Mouse (Mus musculus): ENCODE measurements around the gene Zfp428. TPM values are rescaled to one million over a fixed set of nuclear protein-coding genes. Genes with fewer than 3 reads are reported as not detected.

Zfp428 gene
- total and polyA plus RNA-seq, 3 experiments: 11.1 to 20.4 (median 15.1) TPM

DNA sequence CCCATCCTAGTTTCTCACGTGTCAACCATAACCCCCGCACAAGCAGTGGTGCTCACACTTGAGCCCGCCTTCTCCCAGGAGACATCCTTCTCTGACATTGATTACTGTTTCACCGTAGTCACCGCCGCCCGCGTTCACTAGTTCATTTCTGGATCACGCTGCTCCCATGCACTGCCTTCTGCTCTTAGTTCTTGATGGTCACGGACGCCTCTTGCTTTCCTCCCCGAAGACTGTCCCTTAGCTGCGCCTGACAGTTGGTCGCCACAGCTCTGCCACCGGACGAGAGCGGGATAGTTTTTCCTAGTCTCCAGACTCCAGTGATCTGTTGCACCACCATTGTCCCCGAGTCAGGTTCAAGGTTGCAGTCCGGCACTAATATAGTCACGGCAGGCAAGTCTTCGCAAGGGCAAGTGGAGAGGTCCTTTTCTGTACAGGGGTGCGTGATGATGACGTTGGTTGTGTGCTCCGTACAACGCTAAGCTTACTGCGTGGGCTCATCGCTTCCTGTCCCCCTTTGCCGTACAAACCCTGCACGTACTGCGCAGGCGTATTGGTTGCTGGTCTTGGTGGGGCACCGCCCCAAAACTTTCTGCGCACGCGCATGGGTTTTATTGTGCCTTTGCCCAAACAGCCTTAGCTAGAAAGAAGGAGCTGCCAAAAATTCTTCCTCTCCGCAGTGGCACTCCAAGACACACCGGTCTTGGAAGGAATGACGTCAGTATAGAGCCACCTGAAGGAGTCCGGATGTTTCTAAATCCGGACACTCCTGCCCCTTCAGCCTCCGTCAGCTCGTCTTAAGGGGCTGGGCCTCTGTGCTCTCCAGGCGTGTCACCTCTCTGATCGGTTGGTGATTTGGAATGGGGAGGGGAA, 23.5 kb downstream of the Zfp428 start, which contains the start of gene Irgq (continued):
- TF ChIP-seq GABPA (IDR thresholded peaks at IDR 0.05; ENCODE audit: insufficient replicate concordance, low read depth, low read length) (peak; percentile 28; the same call in 1 of the 2 replicates), JUN (IDR thresholded peaks at IDR 0.05; ENCODE audit: insufficient read depth, low read depth, low read length) (no peak), CHD1 (IDR thresholded peaks at IDR 0.05; ENCODE audit: low read depth, low read length) (no peak), MXI1 (IDR thresholded peaks at IDR 0.05; ENCODE audit: low read depth, low read length) (peak; percentile 86), MYC (IDR thresholded peaks at IDR 0.05; ENCODE audit: low read depth, low read length) (peak; percentile 51; the same call in 1 of the 2 replicates), MAZ (IDR thresholded peaks at IDR 0.05; ENCODE audit: low read depth, low read length) (0 out of 2 replicates have a peak, but pooled peaks have one; percentile 34), ZNF384 (IDR thresholded peaks at IDR 0.05; ENCODE audit: low read depth, low read length) (no peak), UBTF (IDR thresholded peaks at IDR 0.05; ENCODE audit: low read depth, low read length) (no peak), SIN3A (IDR thresholded peaks at IDR 0.05; ENCODE audit: low read length) (peak; percentile 89), MAX (IDR thresholded peaks at IDR 0.05; ENCODE audit: low read length) (peak; percentile 100), EP300 (IDR thresholded peaks at IDR 0.05; ENCODE audit: low read length) (no peak), ZMIZ1 (IDR thresholded peaks at IDR 0.05; ENCODE audit: low read depth, low read length) (no peak), KAT2A (IDR thresholded peaks at IDR 0.05; ENCODE audit: insufficient replicate concordance, low read length) (peak; percentile 87; the same call in 1 of the 2 replicates)

DNA sequence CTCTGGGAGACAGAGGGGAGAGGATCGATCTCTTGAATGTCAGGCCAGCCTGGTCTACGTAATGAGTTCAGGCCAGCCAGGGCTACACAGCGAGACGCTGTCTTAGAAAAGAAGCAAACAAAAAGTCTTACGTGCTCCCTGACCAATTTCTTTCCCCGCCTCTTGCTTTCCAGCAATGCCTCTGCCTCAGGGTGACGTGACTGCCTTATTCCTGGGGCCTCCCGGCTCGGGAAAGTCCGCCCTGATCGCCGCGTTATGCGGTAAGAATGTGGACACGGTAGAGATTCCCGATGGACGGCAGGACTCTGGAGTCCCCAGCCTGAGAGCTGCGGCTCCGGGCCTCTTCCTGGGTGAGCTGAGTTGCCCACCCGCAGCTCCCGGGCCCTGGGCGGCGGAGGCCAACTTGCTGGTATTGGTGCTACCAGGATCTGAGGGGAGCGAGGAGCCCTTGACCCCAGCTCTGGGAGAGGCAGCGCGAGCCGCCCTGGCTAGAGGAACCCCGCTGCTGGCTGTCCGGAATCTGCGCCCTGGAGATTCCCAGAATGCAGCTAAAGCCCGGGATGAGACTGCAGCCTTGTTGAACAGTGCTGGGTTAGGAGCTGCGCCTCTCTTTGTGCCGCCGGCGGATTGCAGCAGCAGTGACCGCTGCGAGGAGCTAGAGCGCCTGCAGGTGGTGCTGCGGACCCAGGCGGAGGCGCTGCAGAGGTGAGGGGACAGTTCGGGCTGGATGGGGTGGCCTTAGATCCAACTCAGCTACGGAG, 24.6 kb downstream of the Zfp428 start:
- H3K4me3 ChIP-seq (replicated peaks in 1 of 3; ENCODE audit: low read depth in 2 of 3, low read length in 2 of 3, poor library complexity in 1 of 3): peak overlapping the region; percentile 64 to 96 (median 75)
- peaks cover 4% of the 10 kb centered on the region; the same call in 1 of the 2 replicates for H3K79me2 ChIP-seq (replicated peaks; ENCODE audit: control insufficient read depth, extremely low read depth, insufficient read depth, poor library complexity, severe bottlenecking)
- H3K9ac ChIP-seq (ENCODE audit: insufficient read depth, low read depth): peak overlapping the region; percentile 92
- H3K27me3 ChIP-seq (replicated peaks): no peaks in the 10 kb centered on the region
- peaks cover 20 to 35% of the 10 kb centered on the region in 2 experiments for H3K36me3 ChIP-seq (replicated peaks in 1 of 2; ENCODE audit: control insufficient read depth in 1 of 2, insufficient read depth in 1 of 2, low read length in 1 of 2)
- peak; percentile 72 for DNase-seq (ENCODE audit: extremely low read depth)
- H3K4me2 ChIP-seq (ENCODE audit: insufficient read depth, low read depth, poor library complexity, severe bottlenecking): peak overlapping the region; percentile 84
- H3K27ac ChIP-seq (ENCODE audit: insufficient read depth, low read depth): peak overlapping the region; percentile 59
- H3K9me3 ChIP-seq (replicated peaks; ENCODE audit: low read length): no peaks in the 10 kb centered on the region
- in situ Hi-C loops (cut with MboI; ENCODE audit: low pct_ligation_motif_present, low pct_unique_long_range_greater_than_20kb, low sequenced_read_pairs) (loop anchor here (5.0 to 10.0 kb wide), 3 partner anchors 36 to 113 kb away; no protein-coding TSS in a partner anchor), dilution Hi-C loops (cut with MboI; ENCODE audit: extremely low pct_ligation_motif_present, extremely low pct_unique_long_range_greater_than_20kb, low sequenced_read_pairs) (no loop called here)
- peaks cover 5 to 51% of the 10 kb centered on the region in 2 experiments for H3K4me1 ChIP-seq (ENCODE audit: control insufficient read depth in 1 of 2, insufficient read depth in 2 of 2)
- TF ChIP-seq ZKSCAN1 (IDR thresholded peaks at IDR 0.05; ENCODE audit: borderline replicate concordance, low read depth, low read length) (no peak), PAX5 (IDR thresholded peaks at IDR 0.05; ENCODE audit: low read length) (no peak), MYC (IDR thresholded peaks at IDR 0.05; ENCODE audit: low read depth, low read length) (no peak), MAFK (IDR thresholded peaks at IDR 0.05; ENCODE audit: insufficient replicate concordance, low read length) (no peak), NRF1 (IDR thresholded peaks at IDR 0.05; ENCODE audit: low read depth, low read length) (peak; percentile 46; the same call in 1 of the 2 replicates), MXI1 (IDR thresholded peaks at IDR 0.05; ENCODE audit: low read depth, low read length) (no peak), TBP (conservative IDR thresholded peaks at IDR 0.05; ENCODE audit: low read depth, low read length) (no peak), ETS1 (conservative IDR thresholded peaks at IDR 0.05; ENCODE audit: low read depth, low read length) (no peak), MAX (IDR thresholded peaks at IDR 0.05; ENCODE audit: low read length) (no peak), EP300 (IDR thresholded peaks at IDR 0.05; ENCODE audit: low read length) (no peak), UBTF (IDR thresholded peaks at IDR 0.05; ENCODE audit: low read depth, low read length) (0 out of 2 replicates have a peak, but pooled peaks have one; percentile 46), BHLHE40 (IDR thresholded peaks at IDR 0.05; ENCODE audit: low read depth, low read length) (no peak), KAT2A (IDR thresholded peaks at IDR 0.05; ENCODE audit: insufficient replicate concordance, low read length) (no peak), JUND (conservative IDR thresholded peaks at IDR 0.05; ENCODE audit: low read depth, low read length) (no peak), CHD1 (IDR thresholded peaks at IDR 0.05; ENCODE audit: low read depth, low read length) (no peak), SIN3A (IDR thresholded peaks at IDR 0.05; ENCODE audit: low read length) (peak; percentile 45; the same call in 1 of the 2 replicates), ELF1 (IDR thresholded peaks at IDR 0.05; ENCODE audit: low read depth, low read length) (no peak; the same call in 1 of the 2 replicates), ZC3H11A (IDR thresholded peaks at IDR 0.05; ENCODE audit: low read depth, low read length) (peak; percentile 7; the same call in 1 of the 2 replicates), ZNF384 (IDR thresholded peaks at IDR 0.05; ENCODE audit: low read depth, low read length) (no peak), MAZ (IDR thresholded peaks at IDR 0.05; ENCODE audit: low read depth, low read length) (no peak), POLR2AphosphoS2 (IDR thresholded peaks at IDR 0.05; ENCODE audit: low read depth, low read length) (no peak), HCFC1 (IDR thresholded peaks at IDR 0.05; ENCODE audit: low read depth, low read length) (no peak), RCOR1 (conservative IDR thresholded peaks at IDR 0.05; ENCODE audit: low read depth, low read length) (no peak), POLR2A (IDR thresholded peaks at IDR 0.05; ENCODE audit: low read depth, low read length) (peak; percentile 38; the same call in 1 of the 2 replicates), CHD2 (IDR thresholded peaks at IDR 0.05; ENCODE audit: low read length) (no peak), TCF12 (IDR thresholded peaks at IDR 0.05; ENCODE audit: low read depth, low read length) (no peak; the same call in 1 of the 2 replicates), SMC3 (IDR thresholded peaks at IDR 0.05; ENCODE audit: low read depth, low read length) (peak; percentile 89), USF1 (IDR thresholded peaks at IDR 0.05; ENCODE audit: low read depth, low read length) (no peak)
